Mouse (Mus musculus) liver, postnatal 0 days (tissue): ENCODE data around the gene Als2. TPM values are rescaled to one million over a fixed set of nuclear protein-coding genes. Genes with fewer than 3 reads are reported as not detected.

ENCODE experiments used
- ATAC-seq: fragments of 200-750 bp; cut with Nextera tagmentation; 2 replicates; pipeline ENCODE4 v1.8.0; 2017; ENCODE audit warnings: mild to moderate bottlenecking, moderate library complexity
- DNase-seq: peaks from one replicate; pipeline ENCODE4 v3.0.0-alpha.2; 2016
- H3K27ac ChIP-seq: fragments of 300-500 bp; sonication (generic); 2 replicates; pipeline ENCODE4 v1.5.1; 2014; ENCODE audit warnings: antibody characterized with exemption, moderate library complexity, mild to moderate bottlenecking, low read depth
- H3K27me3 ChIP-seq: fragments of 300-500 bp; sonication (generic); 2 replicates; pipeline ENCODE4 v1.6.1; 2014; ENCODE audit warnings: low read length, control low read depth, mixed read lengths; ENCODE audit not compliant: insufficient read depth
- H3K36me3 ChIP-seq: fragments of 300-500 bp; sonication (generic); replicated peaks from 2 replicates; pipeline ENCODE4 v1.6.1; 2014; ENCODE audit warnings: mild to moderate bottlenecking, control low read depth, low read length, moderate library complexity, mixed read lengths; ENCODE audit not compliant: insufficient read depth
- H3K4me1 ChIP-seq: fragments of 300-500 bp; sonication (generic); 2 replicates; pipeline ENCODE4 v1.6.1; 2014; ENCODE audit warnings: antibody characterized with exemption, mild to moderate bottlenecking, control low read depth; ENCODE audit not compliant: insufficient read depth
- H3K4me2 ChIP-seq: fragments of 300-500 bp; sonication (generic); 2 replicates; pipeline ENCODE4 v1.6.1; 2014; ENCODE audit warnings: low read depth, mild to moderate bottlenecking, low read length, moderate library complexity, mixed read lengths
- H3K4me3 ChIP-seq: fragments of 300-500 bp; sonication (generic); 2 replicates; pipeline ENCODE4 v1.5.1; 2014; ENCODE audit warnings: low read depth, low read length
- H3K9ac ChIP-seq: fragments of 300-500 bp; sonication (generic); replicated peaks from 2 replicates; pipeline ENCODE4 v1.6.1; 2014; ENCODE audit warnings: mild to moderate bottlenecking, moderate library complexity
- H3K9me3 ChIP-seq: fragments of 300-500 bp; sonication (generic); 2 replicates; pipeline ENCODE4 v1.6.1; 2016; ENCODE audit warnings: mild to moderate bottlenecking, control low read depth, low read length, mixed read lengths
- CTCF ChIP-seq: sonication (generic); IDR thresholded peaks from 2 replicates; pipeline ENCODE4 v1.5.1; 2016; ENCODE audit warnings: antibody characterized with exemption, low read depth
- EP300 ChIP-seq: IDR thresholded peaks from 2 replicates; pipeline ENCODE4 v1.6.1; 2016; ENCODE audit warnings: antibody characterized with exemption, low read depth, mild to moderate bottlenecking
- WGBS: fragments of 180-500 bp; shearing (Covaris S2); extraction: QIAGEN DNeasy Blood & Tissue Kit; methylation state at CpG from one replicate; pipeline ENCODE4 v1.1.7; 2014; ENCODE audit not compliant: insufficient replicate concordance; 5-methylcytosine and 5-hydroxymethylcytosine counted together
- polyA plus RNA-seq: library from polyadenylated mRNA; unstranded; fragments of >200 nt; fragmentation: Nextera tagmentation; extraction: Ambion mirVana; gene quantifications from 2 replicates; pipeline ENCODE4 v1.2.1, GENCODE M21; 2015

Als2 gene
- polyA plus RNA-seq, 1 experiment from 2014 or later: 5.8 TPM

- Histone ChIP-seq H3K27me3 (no peaks in the 10 kb centered on the region), H3K27ac (no peak overlapping the region), H3K4me3 (no peak overlapping the region), H3K9ac (no peak overlapping the region), H3K4me1 (no peaks in the 10 kb centered on the region), H3K4me2 (no peak overlapping the region), H3K36me3 (peaks cover 27% of the 10 kb centered on the region), H3K9me3 (no peaks in the 10 kb centered on the region)
- 88% methylated on average over 9 of the region's 9 CpGs for WGBS
- no peak for TF ChIP-seq EP300
- no peak for TF ChIP-seq CTCF
- ATAC-seq: no peak
- DNase-seq: no peak
Measured at GRCm38 (mm10) chr1:59185410-59185809, 51.6 kb downstream of the Als2 start.

- Histone ChIP-seq H3K9ac (no peak overlapping the region), H3K4me2 (no peak overlapping the region), H3K4me3 (no peak overlapping the region), H3K27ac (no peak overlapping the region), H3K9me3 (no peaks in the 10 kb centered on the region), H3K27me3 (no peaks in the 10 kb centered on the region), H3K36me3 (peaks cover 39% of the 10 kb centered on the region), H3K4me1 (no peaks in the 10 kb centered on the region)
- no peak for DNase-seq
- WGBS: 62% methylated on average over 4 of the region's 4 CpGs
- ATAC-seq: peak; percentile 45; the same call in 1 of the 2 replicates
- TF ChIP-seq EP300 (peak; percentile 40), CTCF (no peak)
Measured at GRCm38 (mm10) chr1:59183045-59183444, 54.0 kb downstream of the Als2 start.

- Histone ChIP-seq H3K27ac (no peak overlapping the region), H3K27me3 (no peaks in the 10 kb centered on the region), H3K4me2 (no peak overlapping the region), H3K9me3 (no peaks in the 10 kb centered on the region), H3K4me3 (no peak overlapping the region), H3K9ac (no peak overlapping the region), H3K4me1 (no peaks in the 10 kb centered on the region), H3K36me3 (peaks cover 44% of the 10 kb centered on the region)
- ATAC-seq (no peak), DNase-seq (no peak)
- WGBS: 81% methylated on average over 2 of the region's 2 CpGs
- TF ChIP-seq CTCF (no peak), EP300 (no peak)
Measured at GRCm38 (mm10) chr1:59182373-59182772, 54.7 kb downstream of the Als2 start.

- TF ChIP-seq CTCF (no peak), EP300 (no peak)
- Histone ChIP-seq H3K27ac (no peak overlapping the region), H3K9me3 (no peaks in the 10 kb centered on the region), H3K4me1 (no peaks in the 10 kb centered on the region), H3K27me3 (no peaks in the 10 kb centered on the region), H3K36me3 (peaks cover 40% of the 10 kb centered on the region), H3K9ac (no peak overlapping the region), H3K4me3 (no peak overlapping the region), H3K4me2 (no peak overlapping the region)
- no peak for ATAC-seq
- DNase-seq: no peak
- WGBS: 58% methylated on average over 3 of the region's 3 CpGs
Measured at GRCm38 (mm10) chr1:59180003-59180402, 57.0 kb downstream of the Als2 start.

- no peaks in the 10 kb centered on the region for H3K4me1 ChIP-seq
- WGBS: 80% methylated on average over 10 of the region's 10 CpGs
- no peak for ATAC-seq
- peaks cover 37% of the 10 kb centered on the region for H3K36me3 ChIP-seq
- no peak for DNase-seq
- no peak overlapping the region for H3K27ac ChIP-seq
- H3K27me3 ChIP-seq: no peaks in the 10 kb centered on the region
- no peaks in the 10 kb centered on the region for H3K9me3 ChIP-seq
- H3K4me3 ChIP-seq: no peak overlapping the region
- H3K9ac ChIP-seq: no peak overlapping the region
- no peak overlapping the region for H3K4me2 ChIP-seq
- TF ChIP-seq EP300 (no peak), CTCF (no peak)
Measured at GRCm38 (mm10) chr1:59178401-59178800, 58.6 kb downstream of the Als2 start.

- Histone ChIP-seq H3K27ac (peak overlapping the region; percentile 85), H3K4me1 (peaks cover 11% of the 10 kb centered on the region), H3K4me2 (no peak overlapping the region), H3K9ac (no peak overlapping the region), H3K9me3 (no peaks in the 10 kb centered on the region), H3K27me3 (no peaks in the 10 kb centered on the region), H3K36me3 (peaks cover 23% of the 10 kb centered on the region; the same call in 1 of the 2 replicates), H3K4me3 (no peak overlapping the region)
- WGBS: 40% methylated on average over 10 of the region's 10 CpGs
- peak; percentile 95 for ATAC-seq
- peak; percentile 44 for DNase-seq
- TF ChIP-seq EP300 (0 out of 2 replicates have a peak, but pooled peaks have one; percentile 22), CTCF (no peak)
Measured at GRCm38 (mm10) chr1:59174514-59175373, 62.3 kb downstream of the Als2 start.
